Mouse (Mus musculus) heart, adult 18-20 months (tissue): ENCODE measurements at regions not wholly inside any gene's neighbourhood (a gene's known extent, or its start where the extent isn't known, plus 50 kb on each side); places are given as distances from the start of the nearest gene placed in this dataset.
A peak's percentile ranks its signal among the peaks of the same experiment; 100 is the strongest.

ENCODE experiments used
- DNase-seq, 2 experiments: peaks; one replicate each; pipeline ENCODE4 v3.0.0; 2021 to 2022; ENCODE audit warnings: mixed read lengths in 1 of 2

- no peak for DNase-seq
Observed at GRCm38 (mm10) chr1:80030635-80031034, 169.7 kb upstream of the Serpine2 start.

- no peak for DNase-seq
Observed at GRCm38 (mm10) chr1:80030224-80030623, 169.2 kb upstream of the Serpine2 start.

GRCm38 (mm10) chr1:80025863-80026616 is 165.1 kb upstream of the Serpine2 start:
- DNase-seq: no peak

GRCm38 (mm10) chr1:80023518-80024095 is 162.6 kb upstream of the Serpine2 start:
- DNase-seq: no peak

GRCm38 (mm10) chr1:80021866-80022265 is 160.9 kb upstream of the Serpine2 start:
- DNase-seq: no peak

- peak; percentile 91 for DNase-seq
Observed at GRCm38 (mm10) chr1:80018391-80019065, 157.5 kb upstream of the Serpine2 start.

- DNase-seq: no peak
Observed at GRCm38 (mm10) chr1:80015474-80015873, 154.5 kb upstream of the Serpine2 start.

- DNase-seq: no peak
Observed at GRCm38 (mm10) chr1:80014586-80014985, 153.6 kb upstream of the Serpine2 start.

GRCm38 (mm10) chr1:80010724-80011123 is 149.7 kb upstream of the Serpine2 start:
- peak; percentile 45 to 61 for DNase-seq

GRCm38 (mm10) chr1:79999081-79999480 is 138.1 kb upstream of the Serpine2 start:
- DNase-seq: peak; percentile 59 to 64

GRCm38 (mm10) chr1:79997911-79998310 is 136.9 kb upstream of the Serpine2 start:
- no peak for DNase-seq

GRCm38 (mm10) chr1:79997456-79997855 is 136.5 kb upstream of the Serpine2 start:
- no peak for DNase-seq

- no peak for DNase-seq
Observed at GRCm38 (mm10) chr1:79984721-79985120, 123.7 kb upstream of the Serpine2 start.

GRCm38 (mm10) chr1:79982678-79983280 is 121.8 kb upstream of the Serpine2 start:
- DNase-seq: no peak

- DNase-seq: no peak
Observed at GRCm38 (mm10) chr1:79979863-79980262, 118.9 kb upstream of the Serpine2 start.

GRCm38 (mm10) chr1:79978156-79978555 is 117.2 kb upstream of the Serpine2 start:
- no peak for DNase-seq

GRCm38 (mm10) chr1:79956121-79956520 is 95.1 kb upstream of the Serpine2 start:
- DNase-seq: peak; percentile 45 to 58

- peak; percentile 13 to 27 for DNase-seq
Observed at GRCm38 (mm10) chr1:79944231-79944630, 83.3 kb upstream of the Serpine2 start.

GRCm38 (mm10) chr1:79932435-79932834 is 71.5 kb upstream of the Serpine2 start:
- no peak for DNase-seq

- DNase-seq: no peak
Observed at GRCm38 (mm10) chr1:79927740-79928139, 66.8 kb upstream of the Serpine2 start.

GRCm38 (mm10) chr1:79925776-79926175 is 64.8 kb upstream of the Serpine2 start:
- DNase-seq: peak; percentile 43 to 48

GRCm38 (mm10) chr1:79921890-79922289 is 60.9 kb upstream of the Serpine2 start:
- DNase-seq: peak; percentile 44 to 64

- no peak for DNase-seq
Observed at GRCm38 (mm10) chr1:79921333-79921732, 60.4 kb upstream of the Serpine2 start.
